Mouse (Mus musculus): ENCODE measurements around the gene Cga.

DNA sequence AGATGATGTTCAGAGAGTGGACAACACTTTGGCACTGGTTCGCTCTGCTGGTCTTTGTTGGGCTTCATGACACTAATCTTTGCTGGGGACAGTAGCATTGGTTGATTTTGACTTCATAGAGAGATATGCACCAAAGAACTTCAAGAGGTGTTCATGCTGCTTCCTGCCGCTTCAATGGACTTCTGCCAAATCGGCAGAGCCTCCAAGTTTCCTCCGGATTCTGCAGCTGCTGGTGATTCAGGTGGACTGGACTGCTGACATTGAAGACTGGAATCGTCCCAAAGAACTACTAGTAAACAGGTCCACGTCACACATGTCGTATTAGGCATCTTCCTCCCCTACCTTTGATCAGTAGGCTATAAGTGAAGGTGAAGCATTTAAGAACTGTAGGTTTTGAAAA lies 41.5 kb upstream of the Cga start:
- no peak for TF ChIP-seq CTCF (IDR thresholded peaks at IDR 0.05; ENCODE audit: low read depth)
- TF ChIP-seq EP300 (IDR thresholded peaks at IDR 0.05; ENCODE audit: low read depth): no peak

Measured in liver, embryonic 14.5 days (tissue).